Mouse (Mus musculus) hindbrain, embryonic 16.5 days (tissue): Measurements from ENCODE around the gene Gm42372. TPM values are rescaled to one million over a fixed set of nuclear protein-coding genes. Genes with fewer than 3 reads are reported as not detected.

ENCODE experiments used
- ATAC-seq: fragments of 200-750 bp; cut with Nextera tagmentation; 2 replicates; pipeline ENCODE4 v1.8.0; 2017; ENCODE audit warnings: moderate TSS enrichment, moderate library complexity
- H3K27ac ChIP-seq: fragments of 300-500 bp; sonication (generic); 2 replicates; pipeline ENCODE4 v1.5.1; 2014; ENCODE audit warnings: low read depth, mild to moderate bottlenecking, control low read depth, low read length, moderate library complexity
- H3K27me3 ChIP-seq: fragments of 300-500 bp; sonication (generic); replicated peaks from 2 replicates; pipeline ENCODE4 v1.6.1; 2014; ENCODE audit warnings: low read length; ENCODE audit not compliant: control insufficient read depth, insufficient read depth
- H3K36me3 ChIP-seq: fragments of 300-500 bp; sonication (generic); 2 replicates; pipeline ENCODE4 v1.6.1; 2014; ENCODE audit warnings: mild to moderate bottlenecking, low read length, moderate library complexity, mixed read lengths; ENCODE audit not compliant: control insufficient read depth, insufficient read depth
- H3K4me1 ChIP-seq: fragments of 300-500 bp; sonication (generic); 2 replicates; pipeline ENCODE4 v1.6.1; 2014; ENCODE audit warnings: low read depth, low read length; ENCODE audit not compliant: control insufficient read depth, insufficient read depth
- H3K4me2 ChIP-seq: fragments of 300-500 bp; sonication (generic); 2 replicates; pipeline ENCODE4 v1.6.1; 2014; ENCODE audit warnings: mild to moderate bottlenecking, low read length, control low read depth, moderate library complexity
- H3K4me3 ChIP-seq: fragments of 300-500 bp; sonication (generic); 2 replicates; pipeline ENCODE4 v1.5.1; 2014; ENCODE audit warnings: mild to moderate bottlenecking, low read length, control low read depth, moderate library complexity
- H3K9ac ChIP-seq: fragments of 300-500 bp; sonication (generic); 2 replicates; pipeline ENCODE4 v1.6.1; 2014; ENCODE audit warnings: low read depth, mild to moderate bottlenecking, control low read depth, low read length, moderate library complexity
- H3K9me3 ChIP-seq: fragments of 300-500 bp; sonication (generic); 2 replicates; pipeline ENCODE4 v1.6.1; 2014; ENCODE audit warnings: mild to moderate bottlenecking, low read length, moderate library complexity; ENCODE audit not compliant: control insufficient read depth
- WGBS: fragments of 180-500 bp; shearing (Covaris S2); extraction: QIAGEN DNeasy Blood & Tissue Kit; methylation state at CpG from one replicate; pipeline ENCODE4 v1.1.7; 2014; 5-methylcytosine and 5-hydroxymethylcytosine counted together
- polyA plus RNA-seq: library from polyadenylated mRNA; unstranded; fragments of >200 nt; fragmentation: Nextera tagmentation; extraction: Ambion mirVana; gene quantifications from 2 replicates; pipeline ENCODE4 v1.2.1, GENCODE M21; 2015

Gene Gm42372
- polyA plus RNA-seq, 1 experiment from 2014 or later: 7.4 TPM

- H3K4me1 ChIP-seq: peaks cover 13% of the 10 kb centered on the region
- peak overlapping the region; percentile 39; the same call in 1 of the 2 replicates for H3K4me3 ChIP-seq
- no peaks in the 10 kb centered on the region for H3K27me3 ChIP-seq
- H3K9me3 ChIP-seq: no peaks in the 10 kb centered on the region
- ATAC-seq: no peak
- H3K9ac ChIP-seq: peak overlapping the region; percentile 62; the same call in 1 of the 2 replicates
- H3K4me2 ChIP-seq: peak overlapping the region; percentile 55
- H3K27ac ChIP-seq: no peak overlapping the region
- no peaks in the 10 kb centered on the region for H3K36me3 ChIP-seq
- 62% methylated on average over 4 of the region's 4 CpGs for WGBS
These were observed 12.5 kb downstream of the Gm42372 start for GRCm38 (mm10) chr7:16995345-16995744.

- peak; percentile 6; the same call in 1 of the 2 replicates for ATAC-seq
- no peak overlapping the region for H3K4me3 ChIP-seq
- WGBS: 77% methylated on average over 4 of the region's 4 CpGs
These were observed 16.3 kb downstream of the Gm42372 start for GRCm38 (mm10) chr7:16999233-16999632.

DNA sequence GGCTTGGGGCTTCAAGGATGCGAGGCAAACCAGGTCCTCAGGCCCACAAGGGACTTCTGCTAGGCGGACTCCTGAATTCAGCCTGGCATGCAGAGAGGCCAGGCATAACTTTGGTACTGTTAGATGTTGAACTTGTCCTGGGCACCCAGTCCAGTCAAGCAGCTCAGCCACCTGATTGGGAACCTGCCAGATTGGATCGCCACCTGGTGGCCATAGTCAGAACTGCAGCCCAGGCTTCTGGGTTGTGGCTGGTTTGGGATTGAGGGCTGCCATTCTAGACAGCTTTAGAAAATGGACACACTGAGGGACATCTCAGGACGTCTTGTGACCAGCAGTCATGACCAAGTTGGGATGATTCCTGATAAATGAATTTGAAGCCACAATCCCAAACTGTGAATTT, 16.8 kb downstream of the Gm42372 start:
- H3K27me3 ChIP-seq: no peaks in the 10 kb centered on the region
- H3K9ac ChIP-seq: no peak overlapping the region
- no peak overlapping the region for H3K27ac ChIP-seq
- no peaks in the 10 kb centered on the region for H3K9me3 ChIP-seq
- H3K4me1 ChIP-seq: peaks cover 3% of the 10 kb centered on the region
- no peak overlapping the region for H3K4me2 ChIP-seq
- H3K4me3 ChIP-seq: no peak overlapping the region
- 17% methylated on average over 4 of the region's 4 CpGs for WGBS
- ATAC-seq: peak; percentile 9; the same call in 1 of the 2 replicates
- H3K36me3 ChIP-seq: peaks cover 4% of the 10 kb centered on the region; the same call in 1 of the 2 replicates

More at GRCm38 (mm10) chr7:16999233-16999632, 16.3 kb downstream of the Gm42372 start:
- Histone ChIP-seq H3K4me2 (no peak overlapping the region), H3K9me3 (no peaks in the 10 kb centered on the region), H3K27ac (no peak overlapping the region), H3K4me1 (peaks cover 6% of the 10 kb centered on the region), H3K9ac (no peak overlapping the region), H3K36me3 (peaks cover under 1% of the 10 kb centered on the region; the same call in 1 of the 2 replicates), H3K27me3 (no peaks in the 10 kb centered on the region)

DNA sequence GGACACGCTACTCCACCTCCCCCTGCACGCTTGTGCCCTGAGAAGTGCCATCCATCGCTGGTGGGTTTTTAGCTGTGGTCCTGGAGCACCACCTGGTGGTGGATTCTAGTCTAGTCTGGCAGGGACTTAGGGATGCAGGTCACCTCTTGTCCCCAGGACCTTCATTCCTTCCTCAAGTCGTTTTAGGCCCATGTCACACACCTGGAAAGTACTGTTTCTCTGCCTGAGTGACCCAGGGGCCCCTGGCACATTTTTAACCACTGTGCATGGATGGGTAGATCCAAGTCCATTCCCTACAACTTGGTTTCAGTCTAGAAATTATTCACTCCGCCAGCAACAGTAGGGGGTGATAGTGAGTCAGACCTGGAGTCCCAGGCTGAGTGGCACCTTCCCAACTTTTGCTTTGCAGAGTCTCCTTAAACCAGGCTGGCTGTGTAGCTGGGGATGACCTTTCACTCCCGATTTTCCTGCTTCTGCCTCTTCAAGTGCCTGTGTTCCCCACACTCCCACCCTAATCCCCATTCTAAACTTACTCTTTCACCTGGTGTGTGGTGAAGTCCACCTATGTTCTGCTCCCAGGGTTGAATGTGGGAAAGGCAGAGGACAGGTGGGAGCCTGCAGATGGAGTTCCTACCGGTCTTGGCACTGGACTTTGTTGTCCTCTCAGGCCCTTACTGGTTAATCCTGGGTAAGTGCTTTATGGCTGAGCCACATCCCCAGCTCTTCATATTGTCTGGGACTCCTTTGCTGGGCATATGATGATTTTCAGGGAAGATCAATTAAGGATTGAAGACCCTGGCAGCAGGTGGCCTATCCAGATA, 19.7 kb downstream of the Gm42372 start:
- no peaks in the 10 kb centered on the region for H3K9me3 ChIP-seq
- no peak overlapping the region; the same call in 1 of the 2 replicates for H3K27ac ChIP-seq
- H3K9ac ChIP-seq: peak overlapping the region; percentile 18; the same call in 1 of the 2 replicates
- no peaks in the 10 kb centered on the region for H3K27me3 ChIP-seq
- peaks cover 26% of the 10 kb centered on the region for H3K36me3 ChIP-seq
- 14% methylated on average over 7 of the region's 7 CpGs for WGBS
- peaks cover 3% of the 10 kb centered on the region for H3K4me1 ChIP-seq
- peak; percentile 78 for ATAC-seq
- no peak overlapping the region for H3K4me2 ChIP-seq
- no peak overlapping the region for H3K4me3 ChIP-seq

GRCm38 (mm10) chr7:17003230-17003960, 20.5 kb downstream of the Gm42372 start:
- H3K9ac ChIP-seq: no peak overlapping the region

GRCm38 (mm10) chr7:17004716-17005115, 21.8 kb downstream of the Gm42372 start:
- H3K27me3 ChIP-seq: no peaks in the 10 kb centered on the region
- no peak overlapping the region for H3K4me2 ChIP-seq
- no peak for ATAC-seq
- H3K9ac ChIP-seq: no peak overlapping the region
- peaks cover 43% of the 10 kb centered on the region for H3K36me3 ChIP-seq
- H3K9me3 ChIP-seq: no peaks in the 10 kb centered on the region
- no peak overlapping the region for H3K27ac ChIP-seq
- 86% methylated on average over 7 of the region's 7 CpGs for WGBS
- H3K4me1 ChIP-seq: peaks cover 3% of the 10 kb centered on the region
- H3K4me3 ChIP-seq: no peak overlapping the region

More at GRCm38 (mm10) chr7:17003230-17003960, 20.5 kb downstream of the Gm42372 start:
- Histone ChIP-seq H3K4me2 (no peak overlapping the region), H3K9me3 (no peaks in the 10 kb centered on the region), H3K4me3 (no peak overlapping the region), H3K4me1 (peaks cover 3% of the 10 kb centered on the region), H3K36me3 (peaks cover 34% of the 10 kb centered on the region), H3K27me3 (no peaks in the 10 kb centered on the region), H3K27ac (no peak overlapping the region; the same call in 1 of the 2 replicates)
- no peak for ATAC-seq
- 83% methylated on average over 7 of the region's 7 CpGs for whole genome bisulfite sequencing

GRCm38 (mm10) chr7:17007300-17007699, 24.4 kb downstream of the Gm42372 start:
- WGBS: 76% methylated on average over 4 of the region's 4 CpGs
- H3K36me3 ChIP-seq: peaks cover 54% of the 10 kb centered on the region
- no peak overlapping the region for H3K4me3 ChIP-seq
- no peaks in the 10 kb centered on the region for H3K9me3 ChIP-seq
- no peak overlapping the region for H3K4me2 ChIP-seq
- H3K27me3 ChIP-seq: no peaks in the 10 kb centered on the region
- peak; percentile 6; the same call in 1 of the 2 replicates for ATAC-seq
- no peak overlapping the region for H3K9ac ChIP-seq
- H3K4me1 ChIP-seq: peaks cover 3% of the 10 kb centered on the region; the same call in 1 of the 2 replicates
- no peak overlapping the region for H3K27ac ChIP-seq

- no peak overlapping the region for H3K4me3 ChIP-seq
- no peaks in the 10 kb centered on the region for H3K9me3 ChIP-seq
- no peak for ATAC-seq
- no peak overlapping the region for H3K27ac ChIP-seq
- no peaks in the 10 kb centered on the region for H3K4me1 ChIP-seq
- no peak overlapping the region for H3K4me2 ChIP-seq
- no peaks in the 10 kb centered on the region for H3K27me3 ChIP-seq
- H3K36me3 ChIP-seq: peaks cover 67% of the 10 kb centered on the region
- WGBS: 94% methylated on average over 16 of the region's 16 CpGs
- H3K9ac ChIP-seq: no peak overlapping the region
These were observed 26.6 kb downstream of the Gm42372 start for GRCm38 (mm10) chr7:17009326-17010009.
